Mouse (Mus musculus) thymus, adult 2 months (tissue): ENCODE measurements around the gene Txnrd2.

Source experiments
- CTCF ChIP-seq: fragments of 200-500 bp; IDR thresholded peaks from 2 replicates; pipeline ENCODE4 v1.5.1; 2012; ENCODE audit warnings: mild to moderate bottlenecking, control low read depth, low read length, moderate library complexity, borderline replicate concordance; ENCODE audit not compliant: control insufficient read depth, poor library complexity, insufficient read depth; ENCODE audit errors: extremely low read depth
- POLR2A ChIP-seq: fragments of 200-500 bp; IDR thresholded peaks from 2 replicates; pipeline ENCODE4 v1.6.1; 2012; ENCODE audit warnings: mild to moderate bottlenecking, low read length, control low read depth, moderate library complexity; ENCODE audit not compliant: control insufficient read depth, poor library complexity, insufficient read depth; ENCODE audit errors: extremely low read depth

DNA sequence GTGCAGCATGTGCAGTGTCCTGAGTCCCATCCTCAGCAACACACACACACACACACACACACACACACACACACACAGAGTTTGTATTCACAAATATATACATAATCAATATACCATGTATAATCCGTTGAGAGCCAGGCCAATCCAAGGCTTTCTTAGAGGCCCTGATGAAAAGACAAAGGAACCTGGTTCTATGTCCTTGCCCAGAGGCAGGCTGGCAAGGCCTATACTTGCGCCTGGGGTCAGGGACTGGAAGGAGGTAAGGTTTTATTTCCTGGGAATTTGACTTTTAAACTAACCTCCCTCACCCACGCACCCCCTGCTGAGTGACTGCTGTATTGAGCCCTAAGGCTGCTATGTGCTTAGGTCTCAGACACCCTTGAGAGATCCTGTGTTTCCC, 5.6 kb upstream of the Txnrd2 start:
- no peak for TF ChIP-seq CTCF
- no peak for TF ChIP-seq POLR2A
